ENCODE assay signal across 9 mouse cellular contexts in the genomic region with DNA sequence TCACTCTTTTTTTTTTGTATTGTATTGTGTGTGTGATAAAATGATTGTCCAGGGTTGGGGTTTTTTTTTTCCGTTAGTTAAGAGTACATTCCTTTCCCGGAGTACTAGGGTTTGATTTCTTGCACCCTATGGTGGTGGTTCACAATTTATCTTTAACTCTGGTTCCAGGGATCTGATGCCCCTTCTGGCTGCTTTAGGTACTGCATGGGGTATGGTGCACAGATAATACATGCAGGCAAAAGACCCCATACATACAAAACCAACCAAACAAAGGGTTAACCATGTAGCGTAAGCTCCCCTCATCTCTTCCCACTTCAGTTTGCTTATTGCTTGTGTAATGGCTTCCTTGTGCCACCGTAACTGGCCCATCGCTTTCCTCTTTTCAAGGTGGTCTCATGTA. TPM values are rescaled to one million over a fixed set of nuclear protein-coding genes. Genes with fewer than 3 reads are reported as not detected.
DNase-seq lines count a peak whose midpoint lies in the region; ATAC-seq and TF ChIP-seq lines count a peak whose summit lies in the region.
"Had no signal": no experiment of that assay in that cellular context is flagged by ENCODE, and none has a peak within 500 bp of the region (broad histone marks: within the 10 kb centered on the region; RNA-seq: fewer than 3 reads in every experiment).

No protein-coding gene starts in this region.

- H3K27ac ChIP-seq in midbrain, embryonic 11.5 days (ENCODE audit: low read depth, low read length) = no peak overlapping the region
- no peak overlapping the region for H3K27ac ChIP-seq in midbrain, embryonic 15.5 days
- H3K27ac ChIP-seq in lung, embryonic 14.5 days (ENCODE audit: low read depth) = no peak overlapping the region
- no peak overlapping the region for H3K27ac ChIP-seq in thymus, adult 2 months (ENCODE audit: control insufficient read depth, insufficient read depth, low read length)
- H3K27ac ChIP-seq: neural tube, embryonic 12.5 days had no signal

- H3K27me3 ChIP-seq in midbrain, embryonic 11.5 days (ENCODE audit: control insufficient read depth, insufficient read depth, low read length) = no peaks in the 10 kb centered on the region
- no peaks in the 10 kb centered on the region for H3K27me3 ChIP-seq in midbrain, embryonic 15.5 days (replicated peaks)
- no peaks in the 10 kb centered on the region for H3K27me3 ChIP-seq in lung, embryonic 14.5 days (ENCODE audit: insufficient read depth, low read length)
- no peaks in the 10 kb centered on the region for H3K27me3 ChIP-seq in thymus, adult 2 months (ENCODE audit: control insufficient read depth, insufficient read depth, low read length)
- H3K27me3 ChIP-seq: neural tube, embryonic 12.5 days had no signal

- peak; percentile 29 for DNase-seq in gastrocnemius, adult 18-20 months (ENCODE audit: low spot score)
- no peak for DNase-seq in gastrocnemius, postnatal 14 days
- DNase-seq in midbrain, embryonic 11.5 days (ENCODE audit: low spot score, missing footprints) = peak; percentile 93
- DNase-seq in c-Kit-positive CD71-positive TER-119-positive erythroid progenitor cells, embryonic 14.5 days (ENCODE audit: low spot score) = peak; percentile 20
- peak; percentile 71 for DNase-seq in lung, embryonic 14.5 days
- DNase-seq in thymus, adult 2 months = peak; percentile 74
- DNase-seq in frontal cortex, postnatal 25 days (ENCODE audit: low spot score in 2 of 2) = no peak

- peaks cover 34% of the 10 kb centered on the region for H3K36me3 ChIP-seq in midbrain, embryonic 11.5 days (ENCODE audit: control insufficient read depth, insufficient read depth, low read length)
- no peaks in the 10 kb centered on the region for H3K36me3 ChIP-seq in midbrain, embryonic 15.5 days (replicated peaks)
- H3K36me3 ChIP-seq in lung, embryonic 14.5 days (ENCODE audit: insufficient read depth) = peaks cover 91% of the 10 kb centered on the region
- peaks cover 57% of the 10 kb centered on the region for H3K36me3 ChIP-seq in thymus, adult 2 months (ENCODE audit: control insufficient read depth, insufficient read depth, low read length)

- WGBS in midbrain, embryonic 11.5 days = 87% methylated on average over 5 of the region's 5 CpGs
- 91% methylated on average over 5 of the region's 5 CpGs for WGBS in midbrain, embryonic 15.5 days
- 84% methylated on average over 5 of the region's 5 CpGs for WGBS in lung, embryonic 14.5 days
- 94% methylated on average over 5 of the region's 5 CpGs for WGBS in thymus, adult 2 months

- no peaks in the 10 kb centered on the region for H3K4me1 ChIP-seq in midbrain, embryonic 11.5 days (ENCODE audit: control insufficient read depth, insufficient read depth, low read length)
- no peaks in the 10 kb centered on the region for H3K4me1 ChIP-seq in midbrain, embryonic 15.5 days
- no peaks in the 10 kb centered on the region for H3K4me1 ChIP-seq in lung, embryonic 14.5 days (ENCODE audit: insufficient read depth)
- H3K4me1 ChIP-seq in thymus, adult 2 months (replicated peaks; ENCODE audit: control insufficient read depth, insufficient read depth, low read length) = peaks cover 18% of the 10 kb centered on the region
- H3K4me1 ChIP-seq: neural tube, embryonic 12.5 days had no signal

- ATAC-seq in midbrain, embryonic 11.5 days (ENCODE audit: low FRiP score) = no peak
- no peak for ATAC-seq in midbrain, embryonic 15.5 days (replicated peaks)
- no peak for ATAC-seq in lung, embryonic 14.5 days (ENCODE audit: insufficient read depth)

- intact Hi-C loops in gastrocnemius, postnatal 14 days (cut with DNase I; ENCODE audit: low total_unique reads) = no loop called here

- H3K4me3 ChIP-seq in midbrain, embryonic 11.5 days (ENCODE audit: low read depth, low read length) = no peak overlapping the region
- no peak overlapping the region for H3K4me3 ChIP-seq in midbrain, embryonic 15.5 days
- H3K4me3 ChIP-seq in lung, embryonic 14.5 days (ENCODE audit: low read depth, low read length) = no peak overlapping the region
- no peak overlapping the region for H3K4me3 ChIP-seq in thymus, adult 2 months (ENCODE audit: control insufficient read depth, insufficient read depth, low read length)
- H3K4me3 ChIP-seq: neural tube, embryonic 12.5 days had no signal

- peak; percentile 71 for TF ChIP-seq CTCF in lung, embryonic 14.5 days (IDR thresholded peaks at IDR 0.05; ENCODE audit: low read depth)
- no peak for TF ChIP-seq CTCF in thymus, adult 2 months (IDR thresholded peaks at IDR 0.05; ENCODE audit: borderline replicate concordance, control insufficient read depth, extremely low read depth, insufficient read depth, low read length, poor library complexity)

- H3K9ac ChIP-seq in midbrain, embryonic 11.5 days (ENCODE audit: low read length) = no peak overlapping the region
- H3K9ac ChIP-seq in midbrain, embryonic 15.5 days = no peak overlapping the region
- no peak overlapping the region for H3K9ac ChIP-seq in lung, embryonic 14.5 days
- H3K9ac ChIP-seq: neural tube, embryonic 12.5 days had no signal

- H3K9me3 ChIP-seq in midbrain, embryonic 11.5 days (ENCODE audit: control insufficient read depth, low read length) = no peaks in the 10 kb centered on the region
- no peaks in the 10 kb centered on the region for H3K9me3 ChIP-seq in midbrain, embryonic 15.5 days
- no peaks in the 10 kb centered on the region for H3K9me3 ChIP-seq in lung, embryonic 14.5 days (ENCODE audit: low read depth, low read length)
- H3K9me3 ChIP-seq: neural tube, embryonic 12.5 days had no signal

- no peak overlapping the region for H3K4me2 ChIP-seq in midbrain, embryonic 11.5 days
- H3K4me2 ChIP-seq in midbrain, embryonic 15.5 days = no peak overlapping the region
- H3K4me2 ChIP-seq in lung, embryonic 14.5 days = no peak overlapping the region
- H3K4me2 ChIP-seq: neural tube, embryonic 12.5 days had no signal

- no peak for TF ChIP-seq POLR2A in thymus, adult 2 months (IDR thresholded peaks at IDR 0.05; ENCODE audit: control insufficient read depth, extremely low read depth, insufficient read depth, low read length, poor library complexity)

RNA-seq across cellular contexts. Expression of gene Rest, which starts 10.7 kb away (rescaled TPM):
- total RNA-seq in gastrocnemius, adult 18-20 months (2021) = 10 to 100 TPM in 1 of 2 experiments, 1 to 10 TPM in 1; 9.5 to 10.4 TPM
- 10 to 100 TPM in 1 of 2 experiments, 1 to 10 TPM in 1; 9.8 to 11.4 TPM for total RNA-seq in gastrocnemius, postnatal 14 days (2021)
- polyA plus RNA-seq in midbrain, embryonic 11.5 days (2014; fragmentation: Nextera tagmentation; extraction: Ambion mirVana) = 18.4 and 21.6 TPM in 2 replicates
- 6.4 and 6.7 TPM in 2 replicates for polyA plus RNA-seq in midbrain, embryonic 15.5 days (2015; fragmentation: Nextera tagmentation; extraction: Ambion mirVana)
- 42.6 and 43.5 TPM in 2 replicates for polyA plus RNA-seq in lung, embryonic 14.5 days (2014; fragmentation: Nextera tagmentation; extraction: Ambion mirVana)
- polyA plus RNA-seq in thymus, adult 2 months (2012; rRNA removed) = 14.0 and 18.4 TPM in 2 replicates

RNA-seq across cellular contexts. Expression of gene Noa1, which starts 33.9 kb away (rescaled TPM):
- 10 to 100 TPM; 15.3 to 15.9 TPM for total RNA-seq in gastrocnemius, adult 18-20 months (2021)
- total RNA-seq in gastrocnemius, postnatal 14 days (2021) = 10 to 100 TPM; 15.8 to 17.6 TPM
- polyA plus RNA-seq in midbrain, embryonic 11.5 days (2014; fragmentation: Nextera tagmentation; extraction: Ambion mirVana) = 34.1 and 36.6 TPM in 2 replicates
- polyA plus RNA-seq in midbrain, embryonic 15.5 days (2015; fragmentation: Nextera tagmentation; extraction: Ambion mirVana) = 36.1 and 37.5 TPM in 2 replicates
- 27.4 and 29.8 TPM in 2 replicates for polyA plus RNA-seq in lung, embryonic 14.5 days (2014; fragmentation: Nextera tagmentation; extraction: Ambion mirVana)
- 23.1 and 27.9 TPM in 2 replicates for polyA plus RNA-seq in thymus, adult 2 months (2012; rRNA removed)

RNA-seq across cellular contexts. Expression of gene Polr2b, which starts 34.0 kb away (rescaled TPM):
- total RNA-seq in gastrocnemius, adult 18-20 months (2021) = 10 to 100 TPM; 24.6 to 27.7 TPM
- total RNA-seq in gastrocnemius, postnatal 14 days (2021) = 10 to 100 TPM; 22.1 to 23.4 TPM
- 113 and 124 TPM in 2 replicates for polyA plus RNA-seq in midbrain, embryonic 11.5 days (2014; fragmentation: Nextera tagmentation; extraction: Ambion mirVana)
- polyA plus RNA-seq in midbrain, embryonic 15.5 days (2015; fragmentation: Nextera tagmentation; extraction: Ambion mirVana) = 63.8 and 65.2 TPM in 2 replicates
- 73.2 and 74.6 TPM in 2 replicates for polyA plus RNA-seq in lung, embryonic 14.5 days (2014; fragmentation: Nextera tagmentation; extraction: Ambion mirVana)
- 25.8 and 30.4 TPM in 2 replicates for polyA plus RNA-seq in thymus, adult 2 months (2012; rRNA removed)

Comparison
In these comparisons a context has a peak if more than half of its experiments do, and no peak if none do; other contexts are left out.
1. DNase-seq: peak in gastrocnemius, adult 18-20 months (single experiment), midbrain, embryonic 11.5 days (single experiment), c-Kit-positive CD71-positive TER-119-positive erythroid progenitor cells, embryonic 14.5 days (single experiment), lung, embryonic 14.5 days (single experiment) and thymus, adult 2 months (single experiment); none in gastrocnemius, postnatal 14 days (single experiment) and frontal cortex, postnatal 25 days (0 of 2).